Mouse (Mus musculus): ENCODE results near the gene Mcm7.

Mcm7 gene

DNA sequence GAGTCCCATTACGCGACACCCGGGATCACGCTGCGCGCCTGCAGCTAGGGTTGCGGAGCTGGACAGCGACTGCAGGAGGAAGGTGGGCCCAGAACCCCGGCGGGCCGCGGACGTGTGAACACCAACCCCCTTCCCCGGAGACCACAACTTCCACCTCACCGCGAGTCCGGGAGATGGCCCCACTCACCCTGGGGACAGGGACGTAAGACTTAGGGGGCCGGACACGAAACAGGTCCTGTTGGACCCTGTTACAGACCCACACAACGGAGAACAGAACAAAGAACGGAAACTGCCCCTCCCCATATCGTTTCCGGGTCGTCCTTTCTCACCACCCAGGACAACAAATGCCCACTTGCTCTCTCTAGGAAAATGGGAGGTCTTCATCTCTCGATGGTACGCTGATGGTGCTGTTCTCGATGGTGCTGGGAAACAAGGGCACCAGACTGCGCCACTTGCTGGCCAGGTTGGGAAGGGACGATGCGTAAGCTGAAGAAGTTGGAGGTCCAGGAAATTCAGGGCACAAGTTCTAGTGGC is 16.7 kb downstream of the Mcm7 start, which contains the start of gene Zfp113:
Zfp113 (minus strand) TSS at position 302 of the 534 bp plus-strand sequence.
- peak; percentile 97 for DNase-seq (ENCODE audit: extremely low read depth, low read depth)

DNA sequence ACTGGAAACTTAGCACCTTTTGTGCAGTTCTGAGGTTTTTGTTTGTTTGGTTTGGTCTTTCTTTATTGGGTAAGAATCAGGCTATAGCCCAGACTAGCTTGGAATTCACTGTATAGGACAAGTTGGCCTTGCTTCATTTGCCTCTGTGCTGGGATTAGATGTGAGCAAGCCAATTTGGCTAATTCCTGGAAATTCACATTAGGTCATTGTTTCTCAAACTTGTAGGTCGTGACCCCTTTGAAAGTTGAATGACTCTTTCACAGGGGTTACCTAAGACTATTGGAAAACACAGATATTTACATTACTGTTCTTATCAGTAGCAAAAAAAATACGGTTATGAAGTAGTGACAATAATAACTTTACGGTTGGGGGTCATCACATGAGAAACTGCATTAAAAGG is 17.8 kb downstream of the Mcm7 start:
- no peak for DNase-seq (ENCODE audit: extremely low read depth, low read depth)

DNA sequence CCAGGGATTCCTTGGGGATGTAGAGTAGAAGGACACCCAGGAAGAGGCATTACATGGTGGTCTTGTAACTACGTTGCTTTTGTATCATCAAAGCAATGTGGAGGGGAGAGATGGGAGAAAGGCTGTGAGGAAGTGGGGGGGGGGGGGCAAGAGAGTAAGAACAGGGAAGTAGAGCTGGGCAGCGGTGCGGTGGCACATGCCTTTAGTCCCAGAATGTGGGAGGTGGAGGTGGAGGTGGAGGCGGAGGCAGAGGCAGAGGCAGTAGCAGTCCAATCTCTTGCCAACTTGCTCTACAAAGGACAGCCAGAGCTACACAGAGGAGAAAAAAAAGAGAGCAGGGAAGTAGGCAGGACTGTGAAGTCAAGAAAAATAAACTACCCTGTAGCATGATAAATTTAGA is 33.6 kb downstream of the Mcm7 start:
- no peak for DNase-seq (ENCODE audit: extremely low read depth, low read depth)

DNA sequence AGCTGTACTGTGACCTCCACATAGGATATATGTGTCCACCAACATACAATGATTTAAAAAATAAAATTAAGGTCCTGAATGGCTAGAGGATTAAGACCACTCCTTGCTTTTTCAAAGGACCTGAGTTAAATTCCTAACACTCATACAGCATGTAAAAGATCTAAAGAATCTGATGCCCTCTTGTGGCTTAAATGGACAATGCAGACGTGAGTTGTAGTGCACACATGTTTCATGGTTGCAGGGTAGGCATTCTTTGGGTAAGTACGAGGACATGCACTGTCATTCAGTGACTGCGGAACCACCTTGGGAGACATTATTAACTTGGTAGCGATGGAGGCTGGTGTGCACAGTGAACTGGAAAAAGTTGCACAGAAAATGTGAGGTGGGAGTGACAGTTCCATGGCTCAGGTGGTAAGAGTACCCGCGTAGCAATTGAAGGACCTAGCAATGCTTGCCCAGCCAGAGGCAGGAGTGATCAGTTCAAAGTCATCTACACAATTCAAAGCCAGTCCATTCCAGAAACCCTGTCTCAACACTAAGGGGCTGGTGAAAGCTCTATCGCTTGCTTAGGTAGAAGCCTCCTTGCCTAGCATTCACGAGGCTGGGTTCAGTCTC is 34.2 kb downstream of the Mcm7 start:
- peak; percentile 63 for DNase-seq (ENCODE audit: extremely low read depth, low read depth)

DNA sequence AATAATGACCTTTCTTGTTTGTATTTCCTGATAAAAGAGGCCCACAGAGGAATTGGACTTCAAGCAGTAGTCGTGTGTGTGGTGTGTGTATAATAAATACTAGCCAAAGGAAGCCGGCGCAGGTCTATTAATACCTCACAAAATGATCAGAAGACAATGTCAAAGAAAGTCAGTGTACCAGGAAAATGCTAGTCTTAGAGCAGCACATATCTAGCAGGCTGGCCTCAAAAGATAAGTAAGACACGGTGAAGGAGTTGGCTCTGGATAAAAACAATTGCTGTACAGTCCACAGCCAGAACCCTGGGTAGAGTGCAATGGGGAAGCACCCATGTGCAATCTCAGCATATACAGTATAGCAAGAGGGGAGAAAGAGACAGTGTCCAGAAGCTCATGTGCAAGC is 35.0 kb downstream of the Mcm7 start:
- peak; percentile 38 for DNase-seq (ENCODE audit: extremely low read depth, low read depth)

DNA sequence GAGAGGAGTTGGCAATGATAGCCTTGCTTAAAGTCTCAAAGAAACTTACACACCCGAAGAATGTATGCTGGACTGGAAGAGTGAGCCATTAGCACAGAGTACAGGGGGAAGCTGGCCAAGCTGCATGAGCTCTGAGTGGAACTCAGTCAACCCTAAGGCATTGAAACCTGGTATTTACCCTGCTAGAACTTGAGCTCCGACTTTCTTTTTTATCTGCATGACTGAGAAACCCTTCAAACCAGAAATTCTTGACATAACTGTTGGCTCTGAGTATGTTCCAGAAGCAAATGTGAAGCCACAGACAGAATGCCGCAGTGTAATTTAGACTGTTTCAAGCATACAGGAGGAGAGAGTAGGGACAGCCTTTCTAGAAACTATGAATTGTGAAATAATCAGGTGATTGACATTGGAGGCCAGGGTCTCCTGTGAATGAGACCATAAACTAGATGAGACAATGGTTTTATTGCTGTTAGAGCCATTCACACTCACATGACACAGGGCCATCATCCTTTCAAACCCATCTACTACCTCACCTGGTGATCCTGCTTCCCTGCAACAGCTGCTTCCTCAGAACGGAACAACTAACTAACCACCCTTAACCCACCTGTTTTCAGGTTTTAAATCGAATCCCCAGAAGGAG is 39.7 kb downstream of the Mcm7 start:
- no peak for DNase-seq (ENCODE audit: extremely low read depth, low read depth)

DNA sequence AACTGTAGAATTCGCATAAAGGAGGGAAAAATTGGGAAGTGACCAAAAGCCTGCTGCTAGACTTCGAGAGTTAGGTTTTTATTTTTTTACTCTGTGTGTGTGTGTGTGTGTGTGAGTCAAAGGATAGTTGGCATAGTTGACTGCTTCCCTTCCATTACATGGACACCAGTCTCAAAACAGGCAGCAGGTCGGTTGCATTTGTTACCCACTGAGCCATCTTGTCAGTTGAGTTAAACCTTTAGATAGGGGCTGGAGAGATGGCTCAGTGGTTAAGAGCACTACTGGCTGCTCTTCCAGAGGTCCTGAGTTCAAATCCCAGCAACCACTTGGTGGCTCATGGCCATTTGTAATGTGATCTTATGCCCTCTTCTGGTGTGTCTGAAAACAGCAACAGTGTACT is 54.2 kb downstream of the Mcm7 start:
- no peak for DNase-seq (ENCODE audit: extremely low read depth, low read depth)

DNA sequence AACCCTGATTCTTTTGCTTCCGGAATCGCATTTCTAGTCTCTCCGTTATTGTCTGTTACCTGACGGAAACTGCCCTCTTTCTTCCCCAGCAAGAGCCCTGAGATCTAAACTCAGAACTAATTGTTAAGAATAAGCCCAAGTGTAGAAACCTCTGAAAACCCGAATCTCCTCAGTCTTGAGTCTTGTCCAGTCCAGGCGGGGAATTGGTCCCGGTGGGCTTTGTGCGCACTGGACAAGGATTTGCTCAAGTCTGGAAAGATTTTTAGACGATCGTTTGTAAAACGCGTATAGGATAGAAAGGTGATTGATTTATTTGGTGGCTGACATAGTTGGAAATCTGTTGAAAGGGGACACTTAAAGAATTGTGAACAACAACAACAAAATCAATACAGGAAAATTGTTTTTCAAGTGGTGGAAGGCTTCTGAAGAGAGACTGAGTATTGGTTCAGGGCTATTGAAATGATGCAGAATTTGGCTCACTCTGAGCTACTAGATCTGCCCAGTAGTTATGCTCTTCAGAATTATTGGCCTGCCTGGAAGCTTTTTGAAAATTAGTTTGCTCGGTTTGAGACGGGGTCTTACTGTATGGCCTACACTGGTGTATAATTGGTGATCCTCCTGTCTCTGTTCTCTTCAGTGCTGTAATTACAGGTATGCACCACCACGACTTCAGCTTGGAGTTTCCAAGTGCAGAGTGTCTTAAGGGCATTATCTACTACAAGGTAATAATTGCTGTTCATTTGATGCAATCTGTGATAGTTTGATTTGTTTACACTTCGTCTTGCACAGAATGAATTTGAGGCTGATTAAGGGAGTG is 54.8 kb downstream of the Mcm7 start:
- no peak for DNase-seq (ENCODE audit: extremely low read depth, low read depth)

DNA sequence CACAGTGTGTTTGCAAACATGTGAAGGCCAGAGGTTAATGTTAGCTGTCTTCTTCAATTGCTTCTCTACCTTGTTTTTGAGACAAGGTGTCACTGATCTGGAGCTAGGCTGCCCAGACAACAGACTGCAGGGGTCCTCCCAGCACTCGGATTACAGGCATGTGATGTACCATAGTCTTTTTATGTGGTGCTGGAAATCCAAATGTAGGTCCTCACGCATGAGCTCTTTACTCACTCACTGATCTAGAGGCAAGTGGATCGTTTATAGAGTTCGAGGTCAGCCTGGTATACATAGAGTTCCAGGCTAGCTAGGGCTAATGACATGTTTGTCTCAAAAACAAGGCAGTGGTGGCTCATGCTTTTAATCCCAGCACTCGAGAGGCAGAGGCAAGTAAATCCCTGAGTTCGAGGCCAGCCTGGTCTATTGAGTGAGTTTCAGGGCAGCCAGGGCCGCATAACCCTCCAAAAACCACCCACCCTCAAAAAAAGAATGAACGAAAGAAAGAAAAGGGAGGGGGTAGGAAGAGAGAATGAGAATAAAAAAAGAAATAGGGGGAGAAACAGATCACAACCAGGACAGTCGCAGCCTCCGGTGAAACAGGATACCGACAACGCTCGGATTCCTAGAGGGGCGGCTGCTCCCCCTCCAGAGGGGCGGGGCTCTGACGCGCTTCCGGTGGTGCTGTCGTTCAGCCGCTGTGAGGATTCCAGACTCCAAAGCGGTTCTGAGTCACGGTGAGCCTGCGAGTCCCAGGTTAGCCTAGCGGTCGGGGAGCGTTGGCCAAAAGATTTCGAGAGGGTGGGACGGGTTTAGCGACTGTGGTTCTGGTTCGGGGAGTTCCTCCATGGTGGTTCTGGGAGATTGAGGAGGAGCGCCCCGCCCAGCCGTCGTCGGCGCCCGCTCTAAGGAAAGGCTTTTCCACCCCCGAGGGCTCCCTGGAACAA is 55.7 kb downstream of the Mcm7 start, which contains the start of gene Zscan21:
Zscan21 (plus strand) TSS at position 649 of the 944 bp plus-strand sequence.
- DNase-seq (ENCODE audit: extremely low read depth, low read depth), result peak; percentile 74

Measured in MEL-GATA-1-ER (cell line).